Mouse (Mus musculus) macrophage (primary cell): ENCODE results near the gene Dnttip1. TPM values are rescaled to one million over a fixed set of nuclear protein-coding genes. Genes with fewer than 3 reads are reported as not detected.

Source experiments
- H3K27ac ChIP-seq: fragments of 350-480 bp; formaldehyde crosslinking; 2 replicates; pipeline ENCODE4 v1.9.0; 2021
- H3K36me3 ChIP-seq: fragments of 350-480 bp; formaldehyde crosslinking; 2 replicates; pipeline ENCODE4 v1.9.0; 2021; ENCODE audit errors: inconsistent target
- H3K4me3 ChIP-seq: fragments of 350-480 bp; formaldehyde crosslinking; 2 replicates; pipeline ENCODE4 v1.9.0; 2021; ENCODE audit errors: inconsistent target
- H3K79me2 ChIP-seq: fragments of 350-480 bp; formaldehyde crosslinking; 2 replicates; pipeline ENCODE4 v1.9.0; 2021; ENCODE audit errors: inconsistent target
- WGBS: methylation state at CpG from one replicate; pipeline ENCODE4 v1.1.7; 2026; ENCODE audit warnings: inconsistent platforms; ENCODE audit not compliant: missing documents; 5-methylcytosine and 5-hydroxymethylcytosine counted together
- polyA plus RNA-seq: library from polyadenylated mRNA; stranded (reverse); fragments of 250-400 nt; gene quantifications from 3 replicates; pipeline ENCODE4 v1.2.4, GENCODE M21; 2018; ENCODE audit warnings: inconsistent platforms

The Dnttip1 gene
- polyA plus RNA-seq, 1 experiment from 2014 or later = 27.5 TPM

GRCm38 (mm10) chr2:164783926-164784581, 38.3 kb downstream of the Dnttip1 start:
- H3K79me2 ChIP-seq = no peaks in the 10 kb centered on the region
- WGBS = 75% methylated on average over 7 of the region's 7 CpGs
- peaks cover 5% of the 10 kb centered on the region; the same call in 1 of the 2 replicates for H3K36me3 ChIP-seq
- no peak overlapping the region for H3K27ac ChIP-seq
- H3K4me3 ChIP-seq = no peak overlapping the region

- peak overlapping the region; percentile 32 for H3K27ac ChIP-seq
- 12% methylated on average over 7 of the region's 7 CpGs for WGBS
- H3K79me2 ChIP-seq = no peaks in the 10 kb centered on the region
- peaks cover 9% of the 10 kb centered on the region for H3K36me3 ChIP-seq
- H3K4me3 ChIP-seq = peak overlapping the region; percentile 40
Observed at GRCm38 (mm10) chr2:164784869-164785420, 39.2 kb downstream of the Dnttip1 start.

DNA sequence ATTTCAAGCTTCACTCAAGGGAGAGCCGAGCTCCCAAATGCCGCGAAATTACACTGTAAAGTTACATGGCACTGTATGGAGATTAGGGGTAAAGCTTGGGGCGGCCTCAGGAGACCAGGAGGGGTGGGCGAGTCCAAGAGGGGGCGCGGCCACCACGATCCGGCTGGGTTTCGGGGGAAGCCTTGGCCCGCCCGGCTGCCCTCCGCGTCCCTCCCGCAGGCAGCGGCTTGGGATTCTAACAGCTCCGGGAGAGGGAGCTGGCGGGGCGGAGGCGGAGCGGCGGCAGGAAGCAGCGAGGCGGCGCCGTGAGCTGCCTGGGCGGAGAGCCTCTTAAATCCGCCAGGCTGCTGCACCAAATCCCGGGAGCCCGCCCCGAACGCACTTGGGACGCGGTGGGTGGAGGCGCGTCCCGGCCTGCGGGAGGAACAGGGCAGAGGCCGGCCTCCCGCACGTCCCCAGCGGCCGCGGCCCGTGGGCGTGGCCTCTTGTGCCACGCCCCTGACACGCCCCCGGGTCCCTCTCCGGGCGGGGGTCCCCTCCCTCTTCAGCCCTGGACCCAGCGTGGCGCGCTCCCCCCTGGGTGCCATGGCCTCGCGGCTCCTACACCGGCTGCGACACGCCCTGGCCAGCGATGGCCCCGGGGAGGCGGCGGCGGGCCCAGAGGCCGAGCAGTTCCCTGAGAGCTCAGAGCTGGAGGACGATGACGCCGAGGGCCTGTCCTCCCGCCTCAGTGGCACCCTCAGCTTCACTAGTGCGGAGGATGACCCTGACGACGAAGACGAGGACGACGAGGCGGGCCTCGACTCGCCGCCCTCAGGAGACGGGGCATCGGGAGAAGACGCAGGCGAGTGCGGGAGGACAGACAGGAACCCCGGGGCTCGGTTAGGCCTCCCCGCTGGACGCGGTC, 40.0 kb downstream of the Dnttip1 start, which contains the start of gene Snx21:
Snx21 (plus strand) TSS at position 343 of the 907 bp plus-strand sequence.
- H3K27ac ChIP-seq = peak within 1 kb of the TSS; percentile 32
- H3K79me2 ChIP-seq = no peaks in the 10 kb centered on the region
- peak within 1 kb of the TSS; percentile 40 for H3K4me3 ChIP-seq
- WGBS = under 1% methylated on average over 89 of the region's 89 CpGs
- peaks cover 11% of the 10 kb centered on the region for H3K36me3 ChIP-seq

DNA sequence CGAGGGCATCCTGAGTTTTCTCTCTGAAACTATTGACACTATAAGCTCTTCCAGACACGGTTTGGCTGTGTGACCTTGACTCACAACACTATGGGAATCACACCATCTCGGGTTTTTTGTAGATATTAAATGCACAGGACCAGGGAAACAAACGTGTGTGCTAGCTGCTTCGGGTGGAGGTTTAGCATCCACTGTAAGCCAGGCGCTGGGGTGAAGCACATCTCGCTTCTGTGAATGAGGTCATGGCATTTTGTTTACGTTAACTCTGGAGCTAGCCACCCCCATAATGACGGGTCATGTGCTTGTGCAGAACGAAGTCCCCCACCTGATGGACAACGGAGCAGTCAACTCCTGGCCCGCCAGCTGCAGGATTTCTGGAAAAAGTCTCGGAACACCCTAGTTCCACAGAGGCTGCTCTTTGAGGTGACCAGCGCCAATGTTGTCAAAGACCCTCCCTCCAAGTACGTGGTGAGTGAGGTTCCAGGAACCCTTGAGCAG, 40.7 kb downstream of the Dnttip1 start:
- Histone ChIP-seq H3K79me2 (no peaks in the 10 kb centered on the region), H3K4me3 (peak overlapping the region; percentile 30), H3K27ac (no peak overlapping the region), H3K36me3 (peaks cover 15% of the 10 kb centered on the region)
- 20% methylated on average over 14 of the region's 15 CpGs for WGBS

DNA sequence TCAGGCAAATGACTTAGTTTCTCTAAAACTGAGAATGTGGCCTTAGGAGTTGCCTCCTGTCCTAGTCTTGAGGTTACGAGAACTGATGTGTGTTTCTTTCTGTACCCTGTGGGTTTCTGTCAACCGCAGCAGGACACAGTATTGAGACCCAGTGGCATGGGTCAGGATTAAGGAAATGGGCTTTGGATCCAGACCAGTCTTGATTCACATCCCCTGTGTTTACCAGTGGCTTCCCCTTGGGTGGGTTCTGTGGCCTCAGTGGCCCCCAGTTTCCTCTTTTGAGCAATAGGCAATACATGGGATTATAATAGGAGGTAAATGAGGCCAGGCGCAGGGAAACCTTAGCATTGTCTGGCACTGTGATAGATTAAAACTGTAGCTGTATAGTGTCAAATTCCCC, 41.2 kb downstream of the Dnttip1 start:
- no peak overlapping the region for H3K27ac ChIP-seq
- 58% methylated on average over 3 of the region's 3 CpGs for WGBS
- H3K36me3 ChIP-seq = peaks cover 15% of the 10 kb centered on the region
- no peaks in the 10 kb centered on the region for H3K79me2 ChIP-seq
- no peak overlapping the region for H3K4me3 ChIP-seq

GRCm38 (mm10) chr2:164787779-164788178, 42.0 kb downstream of the Dnttip1 start:
- peaks cover 23% of the 10 kb centered on the region for H3K36me3 ChIP-seq
- H3K4me3 ChIP-seq = no peak overlapping the region
- WGBS = 94% methylated on average over 10 of the region's 10 CpGs

GRCm38 (mm10) chr2:164788411-164788810, 42.6 kb downstream of the Dnttip1 start:
- WGBS = 95% methylated on average over 4 of the region's 4 CpGs
- no peak overlapping the region for H3K27ac ChIP-seq
- H3K79me2 ChIP-seq = no peaks in the 10 kb centered on the region
- H3K36me3 ChIP-seq = peaks cover 25% of the 10 kb centered on the region
- no peak overlapping the region for H3K4me3 ChIP-seq

More at GRCm38 (mm10) chr2:164787779-164788178, 42.0 kb downstream of the Dnttip1 start:
- no peak overlapping the region for H3K27ac ChIP-seq
- H3K79me2 ChIP-seq = no peaks in the 10 kb centered on the region

DNA sequence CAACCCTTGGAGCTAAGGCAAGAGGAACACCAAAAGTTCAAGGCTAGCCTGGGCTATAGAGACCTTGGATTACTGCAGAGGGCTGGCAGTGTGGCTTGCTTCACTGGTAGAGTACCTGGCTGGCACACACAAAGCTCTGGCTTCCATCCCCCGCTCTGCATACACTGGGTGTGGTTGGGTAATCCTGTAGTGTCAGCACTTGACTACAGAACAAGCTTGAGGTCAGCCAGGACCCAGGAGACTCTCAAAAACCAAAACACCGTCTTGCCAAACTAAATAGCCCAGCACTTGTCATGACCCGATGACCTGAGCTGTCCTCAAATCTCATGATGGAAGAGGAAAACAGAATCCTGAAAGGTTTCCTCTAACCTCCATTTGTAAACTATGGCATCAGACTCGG, 44.7 kb downstream of the Dnttip1 start:
- Histone ChIP-seq H3K4me3 (no peak overlapping the region), H3K27ac (no peak overlapping the region), H3K36me3 (peaks cover 35% of the 10 kb centered on the region), H3K79me2 (no peaks in the 10 kb centered on the region)
- WGBS = 94% methylated on average over 4 of the region's 4 CpGs

DNA sequence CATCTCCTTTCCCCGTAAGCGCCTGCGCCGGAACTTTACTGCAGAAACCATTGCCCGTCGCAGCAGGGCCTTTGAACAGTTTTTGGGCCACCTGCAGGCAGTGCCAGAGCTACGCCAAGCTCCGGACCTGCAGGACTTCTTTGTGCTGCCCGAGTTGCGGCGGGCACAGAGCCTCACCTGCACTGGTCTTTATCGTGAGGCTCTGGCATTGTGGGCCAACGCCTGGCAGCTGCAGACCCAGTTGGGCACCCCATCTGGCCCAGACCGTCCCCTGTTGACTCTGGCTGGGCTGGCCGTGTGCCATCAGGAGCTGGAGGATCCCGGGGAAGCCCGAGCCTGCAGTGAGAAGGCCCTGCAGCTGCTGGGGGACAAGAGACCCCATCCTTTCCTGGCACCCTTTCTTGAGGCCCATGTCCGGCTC, 46.1 kb downstream of the Dnttip1 start:
- Histone ChIP-seq H3K79me2 (no peaks in the 10 kb centered on the region), H3K36me3 (peaks cover 49% of the 10 kb centered on the region), H3K27ac (no peak overlapping the region), H3K4me3 (no peak overlapping the region)
- WGBS = 92% methylated on average over 18 of the region's 18 CpGs

DNA sequence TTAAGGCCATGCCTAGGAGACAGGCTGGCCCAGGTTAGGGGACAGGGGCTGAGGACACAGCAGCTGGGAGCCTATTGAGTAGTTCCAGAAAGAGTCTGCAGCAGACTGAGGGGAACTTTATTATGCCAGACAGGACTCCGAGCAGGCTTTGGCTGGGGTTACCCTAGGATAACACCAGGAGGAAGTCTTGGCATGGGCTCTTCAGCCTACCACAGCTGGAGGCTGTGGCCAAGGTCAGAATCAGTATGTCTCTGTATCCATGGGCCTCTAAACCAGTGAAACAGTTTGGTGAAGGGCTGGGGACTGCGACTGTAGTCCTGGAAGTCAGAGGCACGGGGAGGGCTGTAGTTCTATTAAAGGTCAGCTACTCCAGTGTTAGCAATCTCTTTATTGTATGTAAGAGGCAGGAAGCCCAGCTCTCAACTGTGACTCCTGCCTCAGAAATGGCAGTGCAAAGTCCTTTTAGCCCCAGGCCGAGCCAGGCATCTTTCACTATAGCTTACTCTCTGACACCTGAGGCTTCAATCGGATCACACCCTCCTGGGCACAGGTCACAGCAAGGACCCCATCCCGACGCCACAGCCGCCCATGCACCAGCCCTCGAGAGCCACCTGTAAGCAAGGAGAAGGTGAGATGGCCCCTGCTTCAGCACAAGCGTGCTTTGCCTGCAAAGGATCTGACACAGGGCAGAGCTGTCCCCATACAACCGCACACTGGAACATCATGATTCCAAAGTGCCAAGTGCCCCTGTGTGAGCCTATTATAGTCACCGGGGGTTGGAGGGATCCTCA, 46.8 kb downstream of the Dnttip1 start:
- no peak overlapping the region for H3K27ac ChIP-seq
- H3K36me3 ChIP-seq = peaks cover 52% of the 10 kb centered on the region
- 95% methylated on average over 12 of the region's 12 CpGs for WGBS
- no peaks in the 10 kb centered on the region for H3K79me2 ChIP-seq
- H3K4me3 ChIP-seq = no peak overlapping the region

- Histone ChIP-seq H3K27ac (no peak overlapping the region), H3K79me2 (no peaks in the 10 kb centered on the region), H3K36me3 (peaks cover 54% of the 10 kb centered on the region), H3K4me3 (no peak overlapping the region)
- WGBS = 93% methylated on average over 3 of the region's 3 CpGs
Observed at GRCm38 (mm10) chr2:164793236-164793635, 47.5 kb downstream of the Dnttip1 start.

GRCm38 (mm10) chr2:164793772-164794171, 48.0 kb downstream of the Dnttip1 start:
- Histone ChIP-seq H3K36me3 (peaks cover 50% of the 10 kb centered on the region), H3K27ac (no peak overlapping the region), H3K4me3 (no peak overlapping the region), H3K79me2 (no peaks in the 10 kb centered on the region)
- WGBS = 75% methylated on average over 1 of the region's 2 CpGs

- no peaks in the 10 kb centered on the region for H3K79me2 ChIP-seq
- WGBS = 30% methylated on average over 5 of the region's 5 CpGs
- H3K36me3 ChIP-seq = peaks cover 50% of the 10 kb centered on the region
- no peak overlapping the region for H3K27ac ChIP-seq
- H3K4me3 ChIP-seq = no peak overlapping the region
Observed at GRCm38 (mm10) chr2:164794293-164794692, 48.5 kb downstream of the Dnttip1 start.

- 95% methylated on average over 4 of the region's 4 CpGs for WGBS
- Histone ChIP-seq H3K79me2 (peaks cover 7% of the 10 kb centered on the region), H3K4me3 (no peak overlapping the region), H3K27ac (no peak overlapping the region), H3K36me3 (peaks cover 54% of the 10 kb centered on the region)
Observed at GRCm38 (mm10) chr2:164795868-164796267, 50.1 kb downstream of the Dnttip1 start.
